Mouse (Mus musculus): Measurements from ENCODE around the gene Stox2.

The Stox2 gene

DNA sequence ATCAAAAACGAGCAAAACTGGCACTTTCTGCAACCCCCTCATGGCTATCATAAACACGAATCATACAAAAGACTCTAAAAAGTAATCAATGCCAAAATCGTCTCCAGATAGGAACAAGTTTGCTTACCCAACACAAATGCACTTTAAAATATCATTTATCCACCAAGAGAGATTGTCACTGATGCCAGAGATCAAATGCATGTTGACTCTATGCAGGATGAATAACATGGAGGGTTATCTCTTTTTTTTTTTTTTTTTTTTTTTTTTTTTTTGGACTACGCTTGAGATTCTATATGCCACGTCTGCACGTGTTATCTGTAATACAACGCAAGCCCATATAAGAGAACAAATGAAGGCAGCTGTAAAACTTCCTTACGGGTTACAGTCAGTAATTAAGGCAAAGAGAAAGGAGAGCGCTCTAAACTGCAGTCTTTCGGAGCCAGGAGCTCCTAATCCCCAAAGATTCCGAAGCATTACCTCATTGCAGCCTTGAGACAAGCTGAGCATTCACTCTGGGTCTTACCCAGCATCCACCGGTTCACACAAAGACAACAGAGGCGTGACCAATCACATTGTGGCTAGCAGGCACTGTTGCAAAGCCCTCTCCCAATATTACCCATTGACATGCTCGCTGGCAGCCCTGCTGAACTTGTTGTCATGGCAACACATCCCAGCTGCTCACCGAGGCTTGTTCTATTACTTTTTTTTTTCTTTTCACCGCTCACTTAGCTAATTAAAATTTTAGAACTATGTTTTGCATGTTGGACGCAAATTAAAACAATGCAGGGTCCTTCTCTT is 203.8 kb downstream of the Stox2 start:
- peak; percentile 76 for DNase-seq (ENCODE audit: low read depth, low spot score)

DNA sequence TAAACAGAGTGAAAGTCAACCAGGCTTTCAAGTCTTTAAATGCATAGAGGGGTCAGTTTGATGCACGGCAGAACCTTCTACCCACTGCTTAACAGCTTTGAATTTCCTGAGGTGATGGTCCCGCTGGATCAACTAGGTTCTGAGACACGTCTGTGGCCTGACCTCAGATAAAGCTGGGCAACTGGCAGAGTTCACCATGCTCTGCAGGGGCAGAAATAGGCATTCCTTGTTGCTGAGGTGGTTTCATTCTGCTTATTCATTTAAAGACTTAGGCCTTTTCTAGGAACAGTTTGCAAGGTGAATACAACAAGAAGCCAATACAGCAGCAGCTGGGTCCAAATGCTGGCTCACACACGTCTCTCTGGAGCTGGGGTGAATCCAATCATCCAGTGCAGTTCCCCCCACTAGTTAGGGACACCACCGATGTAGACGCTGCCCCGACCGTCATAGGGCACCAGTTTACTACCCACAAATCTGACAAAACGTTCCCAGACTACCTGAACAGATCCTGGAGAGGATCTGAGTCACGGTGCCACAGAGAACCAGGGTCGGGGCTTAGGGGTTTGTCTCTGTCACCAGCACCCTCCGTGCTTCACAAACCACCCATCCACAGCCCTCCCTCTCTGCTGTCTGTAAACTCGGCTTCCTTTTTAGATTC is 204.6 kb downstream of the Stox2 start:
- DNase-seq (ENCODE audit: low read depth, low spot score): no peak

DNA sequence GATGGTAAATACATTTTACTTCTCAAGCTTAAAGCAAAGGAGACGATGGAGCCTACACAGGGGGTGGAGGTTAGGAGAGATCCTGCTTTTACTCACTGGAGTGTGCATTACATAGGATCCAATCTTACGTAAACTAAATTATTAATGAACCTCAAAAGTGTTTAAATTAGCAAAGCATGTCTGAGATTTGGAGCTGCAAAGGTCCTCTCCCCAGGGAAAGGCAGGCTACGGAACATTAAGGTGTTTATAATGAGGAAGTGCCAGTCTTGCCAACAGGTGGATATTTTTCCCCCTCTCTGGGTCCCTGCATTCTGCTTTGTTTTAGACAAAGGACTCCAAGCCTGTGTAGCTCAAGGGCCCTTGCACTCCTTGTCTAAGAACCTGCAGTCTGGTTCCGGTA is 205.3 kb downstream of the Stox2 start:
- no peak for DNase-seq (ENCODE audit: low read depth, low spot score)

DNA sequence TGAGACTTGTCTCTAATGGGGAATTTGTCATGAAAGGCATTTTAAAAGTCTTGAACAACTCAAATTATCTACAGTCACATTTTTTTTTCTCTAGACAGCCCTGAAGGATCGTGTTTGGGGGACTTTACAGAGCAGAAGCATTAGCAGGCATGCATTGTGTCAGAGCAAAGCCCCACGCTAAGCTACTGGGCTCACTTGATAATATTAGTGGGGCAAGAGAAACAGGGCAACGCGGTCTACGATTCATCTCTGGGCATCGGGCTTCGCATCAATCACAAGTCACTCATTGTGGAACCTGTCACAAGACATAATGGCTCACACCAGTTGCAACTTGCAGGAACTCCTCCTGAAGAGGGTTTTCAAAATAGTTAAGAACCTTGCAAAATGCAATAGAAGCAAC is 205.9 kb downstream of the Stox2 start:
- DNase-seq (ENCODE audit: low read depth, low spot score): no peak

DNA sequence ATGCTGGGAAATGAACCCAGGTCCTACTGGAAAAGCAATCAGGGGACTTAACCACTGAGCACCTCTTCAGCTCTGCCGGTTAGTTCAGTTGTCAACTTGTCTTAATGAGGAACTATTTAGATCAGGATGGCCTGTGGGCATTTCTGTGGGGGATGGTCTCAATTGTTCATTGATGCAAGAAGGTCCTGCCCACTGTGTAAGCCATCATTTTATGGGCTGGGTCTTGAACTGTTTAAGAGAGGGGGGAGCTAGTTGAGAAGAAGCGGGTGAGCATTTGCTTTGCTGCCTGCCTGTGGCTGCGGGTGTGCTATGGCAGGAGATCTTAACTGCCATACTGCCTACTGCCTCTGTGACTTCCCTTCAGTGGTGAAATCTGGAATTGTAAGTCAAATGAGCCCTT is 214.1 kb downstream of the Stox2 start:
- no peak for DNase-seq (ENCODE audit: low read depth, low spot score)

DNA sequence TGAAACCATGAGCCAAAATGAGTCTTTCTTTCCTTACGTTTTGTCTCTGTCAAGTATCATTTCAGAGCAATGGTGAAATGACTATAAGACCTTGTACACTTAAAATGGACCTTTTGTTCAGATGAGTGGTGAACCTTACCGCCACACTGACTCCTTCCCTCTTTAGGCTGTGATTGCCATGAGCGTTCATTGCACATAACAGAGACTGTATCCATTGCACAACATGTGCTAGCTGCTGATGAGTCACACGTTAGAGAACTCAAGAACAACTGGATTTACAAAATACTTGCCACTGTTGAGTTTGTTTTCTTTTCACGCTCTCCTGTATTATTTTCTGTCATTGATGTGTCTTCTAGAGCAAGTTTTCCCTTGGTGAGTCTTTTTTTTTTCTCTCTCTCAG is 216.1 kb downstream of the Stox2 start:
- DNase-seq (ENCODE audit: low read depth, low spot score): no peak

DNA sequence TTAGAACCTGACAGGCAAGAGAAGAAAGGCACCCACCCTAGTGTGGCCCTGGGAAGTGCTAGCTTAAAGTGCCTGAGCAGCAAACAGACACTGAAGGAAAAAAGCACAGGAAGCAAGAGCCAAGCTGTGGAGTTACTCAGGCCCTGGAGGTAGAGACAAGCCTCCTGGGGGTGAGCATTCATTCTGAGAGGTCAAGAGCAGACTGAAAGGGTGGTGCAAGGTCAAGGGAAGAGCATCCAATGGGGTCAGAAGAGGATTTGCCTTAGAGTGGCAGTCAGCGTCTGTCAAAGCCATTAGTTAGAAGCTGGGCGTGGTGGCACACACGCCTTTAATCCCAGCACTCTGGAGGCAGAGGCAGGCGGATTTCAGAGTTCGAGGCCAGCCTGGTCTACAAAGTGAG is 224.3 kb downstream of the Stox2 start:
- no peak for DNase-seq (ENCODE audit: low read depth, low spot score)

DNA sequence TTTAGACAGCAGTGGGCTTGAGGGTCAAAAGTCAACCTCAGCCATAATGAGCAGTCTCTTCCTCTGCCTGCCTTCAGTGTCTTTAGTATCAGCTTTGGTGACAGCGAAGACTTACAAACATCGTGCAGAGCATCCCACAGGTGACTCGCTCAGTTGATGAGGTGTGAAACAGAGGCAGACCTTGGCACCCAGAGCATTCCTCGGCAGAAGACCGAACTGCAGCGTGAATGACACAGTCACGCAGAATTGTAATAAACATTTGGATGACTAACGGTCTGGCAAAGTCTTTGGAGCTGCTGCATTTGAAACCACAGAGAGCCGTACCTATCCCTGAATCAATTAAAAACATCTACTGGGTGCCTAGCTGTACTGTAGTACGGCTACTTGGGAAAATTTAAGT is 225.0 kb downstream of the Stox2 start:
- no peak for DNase-seq (ENCODE audit: low read depth, low spot score)

DNA sequence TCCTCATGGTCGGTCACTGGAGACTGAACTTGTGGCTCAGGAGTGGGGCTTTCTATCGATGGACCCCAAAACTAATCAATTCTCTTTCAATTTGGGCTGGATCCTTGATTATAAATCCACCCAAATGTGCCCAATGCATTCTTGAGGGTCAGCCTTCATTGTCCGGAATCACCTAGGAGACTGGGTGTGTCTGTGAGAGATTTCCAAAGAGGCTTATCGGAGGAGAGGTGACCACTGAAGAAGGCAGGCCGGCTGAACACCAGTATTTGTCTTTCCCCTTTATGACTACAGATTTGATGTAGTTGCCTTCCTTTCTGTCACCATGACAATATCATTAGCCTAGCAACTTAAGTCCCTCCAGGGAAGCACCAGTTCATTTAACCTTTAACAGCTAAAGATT is 225.8 kb downstream of the Stox2 start:
- DNase-seq (ENCODE audit: low read depth, low spot score): no peak

DNA sequence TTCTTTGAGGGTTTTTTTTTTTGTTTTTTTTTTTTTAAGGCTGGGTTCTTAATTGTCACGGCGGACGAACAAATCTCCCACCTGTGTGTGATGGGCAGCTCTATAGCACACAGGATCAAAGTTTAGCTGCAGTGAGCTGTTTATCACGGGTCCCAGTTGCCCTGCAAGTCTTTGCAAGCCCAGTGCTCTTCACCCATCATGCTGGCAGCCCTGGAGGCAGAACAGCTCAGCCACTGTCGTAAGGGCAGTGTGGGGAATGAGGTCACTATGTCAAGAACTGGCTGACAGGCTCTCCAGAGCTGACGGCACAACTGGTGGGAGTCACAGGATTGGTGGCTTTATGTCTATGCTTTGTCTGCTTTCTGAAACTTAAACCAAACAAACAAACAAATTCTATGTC is 227.6 kb downstream of the Stox2 start:
- DNase-seq (ENCODE audit: low read depth, low spot score): no peak

DNA sequence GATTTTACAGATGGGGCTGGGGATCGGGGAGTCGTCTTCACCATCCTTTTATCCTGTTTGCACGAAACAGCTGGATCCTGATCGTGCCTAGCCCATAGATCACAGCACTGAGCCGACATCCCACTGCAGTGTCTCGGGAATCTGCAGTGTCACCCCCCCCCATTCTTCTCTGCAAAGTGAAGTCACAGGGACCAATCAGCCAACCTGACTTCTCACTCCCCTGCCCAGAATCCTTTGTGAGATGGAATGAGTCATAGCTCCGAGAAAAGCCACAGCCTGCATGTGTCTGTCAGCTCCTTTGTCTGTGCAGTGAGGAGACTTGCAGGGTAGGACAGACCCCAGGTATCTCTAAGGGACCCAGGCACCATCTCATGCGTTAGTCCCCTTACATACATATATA is 228.1 kb downstream of the Stox2 start:
- no peak for DNase-seq (ENCODE audit: low read depth, low spot score)

DNA sequence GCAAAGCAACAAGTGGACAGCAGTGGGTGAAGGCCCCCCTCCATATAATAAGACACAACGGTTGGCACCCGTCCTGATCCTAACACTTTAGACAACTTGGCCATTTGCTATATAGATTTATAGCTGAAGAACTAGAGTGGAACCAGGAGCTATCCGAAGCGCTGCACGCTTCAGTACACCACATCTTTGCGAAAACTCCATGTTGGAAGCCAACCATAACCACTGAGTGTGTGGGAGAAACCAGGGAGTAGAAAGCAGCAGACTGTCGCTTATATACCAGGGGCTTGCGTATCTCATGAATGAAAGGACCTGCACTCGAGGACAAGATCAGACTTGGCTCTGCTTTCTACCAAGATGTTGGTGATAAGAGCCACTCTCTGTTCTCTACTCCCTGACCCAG is 234.0 kb downstream of the Stox2 start:
- DNase-seq (ENCODE audit: low read depth, low spot score): no peak

DNA sequence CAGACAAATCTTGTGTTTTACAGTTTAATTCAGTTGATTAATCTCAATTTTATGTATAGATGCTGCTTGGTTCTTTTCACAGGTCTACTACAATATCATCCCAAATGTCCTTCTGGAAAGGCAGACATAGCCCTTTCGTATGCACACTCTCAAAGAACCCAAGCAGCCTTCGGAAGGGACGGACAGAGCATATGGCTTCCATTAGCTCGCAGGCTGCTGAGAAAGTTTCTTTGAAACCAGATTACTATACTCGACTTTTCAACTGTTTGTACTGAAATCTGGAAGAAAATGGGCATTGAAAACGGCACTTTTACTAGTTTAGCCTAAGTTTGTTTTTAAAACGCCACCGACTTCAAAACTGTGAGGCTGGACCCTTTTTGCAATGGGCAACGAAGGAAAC is 234.9 kb downstream of the Stox2 start:
- DNase-seq (ENCODE audit: low read depth, low spot score): no peak

DNA sequence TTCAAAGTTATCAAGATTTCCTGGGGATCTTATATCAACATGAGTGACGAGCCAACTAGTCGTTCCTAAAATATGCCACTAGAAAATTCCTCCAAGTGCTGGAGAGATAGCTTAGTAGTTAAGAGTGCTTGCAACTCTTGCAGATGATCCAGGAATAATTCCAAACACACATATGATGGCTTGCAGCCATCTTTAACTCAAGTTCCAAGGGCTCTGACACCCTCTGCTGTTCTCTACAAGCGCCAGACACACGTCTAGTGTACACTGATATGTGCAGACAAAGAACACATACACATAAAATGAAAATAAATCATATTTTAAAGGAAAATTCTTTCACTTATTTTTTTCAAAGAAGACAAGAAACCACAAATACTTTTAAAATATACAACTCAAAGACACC is 237.9 kb downstream of the Stox2 start:
- no peak for DNase-seq (ENCODE audit: low read depth, low spot score)

DNA sequence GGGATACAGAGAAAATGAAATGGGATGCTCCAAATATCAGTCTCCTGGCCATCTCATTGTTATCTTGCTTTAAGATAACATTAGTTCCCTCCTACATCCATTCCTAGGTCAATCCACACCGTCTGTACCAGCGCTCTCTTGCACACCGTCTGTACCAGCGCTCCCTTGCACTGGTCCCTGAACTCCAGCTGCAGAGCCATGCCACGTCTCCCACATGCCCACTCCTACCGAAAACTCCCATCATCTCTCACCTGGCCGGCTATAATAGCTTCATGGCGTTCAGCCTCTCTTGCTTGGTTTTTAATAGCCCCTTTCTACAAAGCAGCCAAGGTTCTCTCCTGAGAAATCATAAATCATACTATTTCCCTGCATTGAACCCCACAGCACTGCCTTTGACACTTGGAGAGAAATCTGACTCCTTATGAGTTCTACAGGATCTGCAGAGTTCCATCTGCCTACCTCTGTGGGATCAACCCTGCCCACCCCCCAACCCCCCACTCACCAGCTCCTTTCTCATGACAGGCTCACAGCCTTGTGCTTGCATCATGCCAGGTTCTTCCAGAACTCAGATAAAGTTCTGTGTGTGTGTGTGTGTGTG is 239.4 kb downstream of the Stox2 start:
- DNase-seq (ENCODE audit: low read depth, low spot score): no peak

DNA sequence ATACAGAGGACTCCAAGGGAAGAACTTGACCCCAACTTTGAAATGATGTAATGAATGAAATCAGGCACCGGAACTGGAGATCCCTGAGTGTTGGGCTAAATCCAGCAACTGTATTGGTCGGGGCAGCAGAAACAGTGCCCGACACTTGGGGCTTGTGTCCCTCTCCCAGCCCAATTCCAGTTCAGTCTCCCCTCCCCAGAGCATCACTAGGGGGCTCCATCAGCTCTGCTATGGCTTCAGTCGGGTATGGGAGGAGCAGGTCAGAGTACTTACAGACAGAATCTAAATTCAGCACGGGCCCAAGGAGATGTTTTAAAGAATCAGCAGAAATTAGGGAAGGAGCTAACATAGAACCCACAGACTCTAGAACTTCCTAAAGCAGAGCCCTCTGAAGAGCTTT is 240.7 kb downstream of the Stox2 start:
- no peak for DNase-seq (ENCODE audit: low read depth, low spot score)

DNA sequence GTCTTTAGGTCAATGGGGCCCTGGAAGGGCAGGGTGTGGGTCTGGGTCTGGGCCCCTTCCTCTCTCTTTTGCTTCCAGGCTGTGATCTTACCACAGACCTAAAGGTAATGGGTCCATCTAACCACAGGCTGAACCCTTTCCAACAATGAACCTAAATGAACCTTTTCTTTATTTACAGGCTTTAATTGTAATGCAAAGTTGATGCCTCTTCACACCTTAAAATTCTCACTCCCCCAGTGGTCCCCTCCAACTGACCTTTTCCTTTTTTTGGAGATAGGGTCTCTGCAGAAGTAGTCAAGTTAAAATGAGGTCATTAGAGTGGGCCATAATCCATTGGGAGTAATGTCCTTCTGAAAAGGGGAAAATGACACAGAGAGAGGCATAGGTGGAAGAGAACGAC is 249.8 kb downstream of the Stox2 start:
- no peak for DNase-seq (ENCODE audit: low read depth, low spot score)

DNA sequence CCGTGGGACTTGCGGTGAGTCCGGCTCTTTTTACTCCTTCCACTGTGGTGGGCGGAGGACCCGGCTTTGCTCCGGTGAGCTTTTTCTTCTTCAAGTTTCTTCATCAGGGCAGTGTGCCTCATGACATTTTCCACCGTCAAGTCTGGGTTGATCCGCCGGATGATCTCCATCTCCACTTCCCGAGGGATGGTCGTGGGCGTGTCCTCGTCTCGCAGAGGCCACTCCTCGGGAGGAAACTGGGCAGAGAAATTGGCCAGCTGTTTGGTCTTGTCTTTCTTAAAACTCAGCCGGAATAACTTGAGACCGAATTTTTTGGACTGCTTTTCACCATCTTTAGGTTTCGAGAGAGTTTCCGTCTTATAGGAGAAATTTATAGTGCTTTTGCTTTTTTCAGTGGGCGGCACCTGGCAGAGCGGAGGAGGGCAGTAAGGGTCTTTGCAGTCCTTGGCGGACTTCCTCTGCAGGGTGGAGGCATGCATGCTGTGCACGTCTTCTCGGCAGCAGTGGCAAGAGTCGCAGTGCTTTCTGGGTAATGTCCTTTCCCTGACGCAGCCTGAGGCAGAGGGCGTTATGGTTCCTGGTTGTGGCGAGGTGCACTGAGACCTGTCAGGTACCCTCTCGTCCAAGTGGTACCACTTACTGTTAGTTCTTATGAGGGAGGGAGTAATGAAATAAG is 252.7 kb downstream of the Stox2 start:
- no peak for DNase-seq (ENCODE audit: low read depth, low spot score)

DNA sequence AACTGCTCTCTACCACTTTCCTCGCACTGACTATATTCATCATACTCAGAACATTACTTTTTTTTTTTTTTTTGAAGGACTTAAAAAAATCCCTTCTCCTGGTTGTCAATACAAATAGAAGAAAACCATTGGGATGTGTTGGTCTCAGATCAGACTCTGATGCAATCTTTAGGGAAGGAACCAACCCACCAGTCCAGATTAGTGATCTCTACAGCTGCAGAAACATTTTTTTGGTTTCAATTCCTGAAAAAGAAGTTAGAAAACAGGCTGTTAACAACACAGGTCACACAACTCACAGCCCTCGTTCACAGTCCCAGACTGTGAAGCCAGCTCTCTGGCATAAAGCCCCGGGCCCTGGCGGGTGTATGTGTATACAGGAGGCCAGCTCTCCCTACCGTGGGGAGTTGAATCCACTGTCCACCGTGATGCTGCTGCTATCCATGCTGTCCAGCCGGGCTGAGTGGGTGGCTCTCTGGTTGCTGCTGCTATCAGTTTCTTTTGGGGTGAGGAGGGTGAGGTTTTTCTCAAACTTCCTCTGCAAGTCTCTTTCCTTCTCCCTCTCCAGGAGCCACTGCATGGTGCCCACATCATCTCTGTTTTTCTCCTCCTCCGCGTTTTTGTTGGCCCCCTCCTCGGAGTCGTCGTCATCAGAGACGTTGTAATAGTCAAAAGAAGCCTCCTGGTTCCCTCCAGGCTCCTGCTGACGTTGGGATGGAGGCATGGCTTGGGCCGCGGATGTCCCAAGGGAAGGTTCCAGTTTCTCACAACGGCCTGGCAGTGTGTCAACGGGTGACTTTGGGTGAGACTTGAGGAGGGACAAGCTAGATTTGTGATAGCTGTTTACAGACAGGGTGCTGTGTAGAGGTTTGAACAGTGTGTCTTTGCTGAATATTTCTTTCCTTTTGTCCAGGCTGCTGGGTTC is 254.5 kb downstream of the Stox2 start:
- no peak for DNase-seq (ENCODE audit: low read depth, low spot score)

DNA sequence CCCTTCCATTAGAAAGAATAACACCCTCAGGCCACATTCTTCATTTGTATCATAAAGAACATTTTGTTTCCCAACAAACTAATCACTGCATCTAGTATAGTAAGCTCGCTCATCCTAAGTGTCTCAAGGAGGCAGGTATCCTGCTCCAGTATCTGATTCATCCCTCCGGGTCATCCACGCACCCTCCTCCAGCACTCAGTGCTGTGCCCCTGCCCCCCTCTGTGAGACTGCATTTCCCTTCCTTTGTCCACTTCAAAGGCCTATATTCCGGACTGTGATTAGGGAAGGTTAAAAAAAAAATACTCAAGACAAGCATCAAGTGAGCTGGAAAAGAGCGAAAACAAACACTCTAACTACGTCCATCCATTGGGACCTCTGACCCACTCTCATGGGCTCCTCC is 260.8 kb downstream of the Stox2 start:
- no peak for DNase-seq (ENCODE audit: low read depth, low spot score)

DNA sequence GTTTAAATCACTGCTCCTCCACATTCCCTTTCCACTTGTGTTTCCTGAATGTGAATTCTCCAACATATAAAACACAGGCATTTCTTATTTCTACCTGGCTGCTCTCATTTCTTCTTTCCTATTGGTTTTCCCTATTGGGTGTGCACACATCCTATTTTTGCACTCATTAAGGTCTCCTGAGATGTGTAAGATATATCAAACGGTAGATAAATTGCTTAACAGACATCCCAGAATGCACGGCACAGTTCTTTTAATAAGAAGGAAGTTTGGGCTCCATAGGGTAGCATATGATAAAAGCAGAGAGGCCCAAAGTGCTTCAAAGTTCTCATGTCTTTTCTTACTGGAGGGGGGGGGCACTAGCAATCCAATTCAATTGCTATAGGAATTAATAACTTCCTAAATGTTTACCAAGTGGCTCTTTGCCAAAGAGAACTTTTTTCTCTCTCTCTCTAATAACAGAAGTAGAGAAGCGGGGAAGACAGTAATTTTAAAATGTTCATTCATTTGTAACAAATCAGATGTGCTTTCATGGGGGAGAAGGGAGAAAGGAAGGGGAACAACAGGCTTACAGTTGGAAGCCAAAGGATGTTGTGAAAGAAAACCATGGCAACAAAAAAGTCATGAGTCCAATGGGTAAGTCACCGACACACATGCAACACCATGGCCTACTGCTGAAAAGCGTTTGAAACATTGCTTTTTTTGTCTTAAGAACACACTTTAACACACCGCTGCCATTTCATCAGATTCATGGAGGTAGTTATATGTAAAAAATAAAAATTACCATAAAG is 263.2 kb downstream of the Stox2 start:
- DNase-seq (ENCODE audit: low read depth, low spot score): no peak

All from retina, postnatal 7 days (tissue).